Mouse (Mus musculus) testis, adult 2 months (tissue): ENCODE measurements around the gene 1700019N19Rik. TPM values are rescaled to one million over a fixed set of nuclear protein-coding genes. Genes with fewer than 3 reads are reported as not detected.

Experiments
- H3K27ac ChIP-seq: fragments of 200-500 bp; 2 replicates; pipeline ENCODE4 v1.5.1; 2012; ENCODE audit warnings: low read depth, low read length; ENCODE audit not compliant: control insufficient read depth, insufficient read depth
- H3K27me3 ChIP-seq: fragments of 200-500 bp; 2 replicates; pipeline ENCODE4 v1.6.1; 2012; ENCODE audit warnings: mild to moderate bottlenecking, low read length, moderate library complexity; ENCODE audit not compliant: control insufficient read depth, insufficient read depth
- H3K36me3 ChIP-seq: fragments of 200-500 bp; 2 replicates; pipeline ENCODE4 v1.6.1; 2012; ENCODE audit warnings: mild to moderate bottlenecking, low read length; ENCODE audit not compliant: control insufficient read depth, insufficient read depth
- H3K4me1 ChIP-seq: fragments of 200-500 bp; 2 replicates; pipeline ENCODE4 v1.6.1; 2012; ENCODE audit warnings: low read length; ENCODE audit not compliant: control insufficient read depth, insufficient read depth
- H3K4me3 ChIP-seq: fragments of 200-500 bp; 2 replicates; pipeline ENCODE4 v1.5.1; 2012; ENCODE audit warnings: low read depth, mild to moderate bottlenecking, low read length, moderate library complexity, mixed read lengths; ENCODE audit not compliant: control insufficient read depth
- CTCF ChIP-seq: fragments of 200-500 bp; IDR thresholded peaks from 2 replicates; pipeline ENCODE4 v1.5.1; 2012; ENCODE audit warnings: low read depth, mild to moderate bottlenecking, inconsistent platforms, low read length, moderate library complexity; ENCODE audit not compliant: control insufficient read depth, insufficient read depth, insufficient replicate concordance
- POLR2A ChIP-seq: fragments of 200-500 bp; IDR thresholded peaks from 2 replicates; pipeline ENCODE4 v1.6.1; 2012; ENCODE audit warnings: low read depth, mild to moderate bottlenecking, inconsistent platforms, low read length, moderate library complexity; ENCODE audit not compliant: control insufficient read depth
- polyA plus RNA-seq: library from polyadenylated mRNA; depleted of rRNA; stranded (reverse); fragments of >200 nt; gene quantifications from 2 replicates; pipeline ENCODE4 v1.2.3, GENCODE M21; 2012

The 1700019N19Rik gene
- polyA plus RNA-seq, 1 experiment = 599 TPM

DNA sequence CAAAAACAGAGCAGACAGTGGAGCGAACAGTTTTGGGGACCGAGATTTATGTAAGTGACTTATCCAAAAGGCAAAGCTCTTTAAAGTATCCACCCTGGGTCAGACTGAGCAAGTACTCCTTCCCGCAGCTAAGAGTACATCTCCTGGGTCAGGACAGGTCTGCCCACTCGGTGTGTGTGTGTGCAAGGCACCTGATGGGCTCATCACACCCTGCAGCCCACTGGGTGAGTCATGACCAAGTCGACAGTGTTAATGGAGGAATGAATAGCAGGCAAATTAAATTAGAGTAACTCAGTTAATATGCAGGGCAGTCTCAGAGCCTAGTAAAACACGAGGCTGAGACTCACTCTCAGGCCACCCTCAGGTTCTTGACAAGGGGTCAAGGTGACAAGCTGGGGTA, 14.6 kb upstream of the 1700019N19Rik start:
- Histone ChIP-seq H3K36me3 (no peaks in the 10 kb centered on the region), H3K27me3 (no peaks in the 10 kb centered on the region), H3K4me1 (no peaks in the 10 kb centered on the region), H3K27ac (no peak overlapping the region), H3K4me3 (no peak overlapping the region)
- TF ChIP-seq CTCF = no peak
- no peak for TF ChIP-seq POLR2A

DNA sequence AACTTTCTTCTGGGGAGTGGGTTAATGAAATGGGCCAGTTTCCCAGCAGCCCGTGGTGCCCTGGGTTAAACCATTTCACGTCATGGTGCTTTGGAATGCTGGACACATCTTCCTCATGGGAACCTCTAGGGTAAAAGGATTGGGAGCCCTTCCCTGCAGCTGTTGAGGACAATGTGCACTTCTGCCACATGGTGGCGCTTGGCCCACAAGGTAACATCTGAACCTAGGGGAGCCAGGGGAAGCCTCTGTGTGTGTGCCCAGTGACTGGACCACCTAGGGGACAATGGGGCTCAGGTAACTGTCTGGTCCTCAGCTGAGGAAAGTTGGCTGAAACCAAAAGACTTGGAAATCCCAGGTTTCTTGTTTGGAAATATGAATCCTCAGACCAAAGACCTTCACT, 12.1 kb upstream of the 1700019N19Rik start:
- no peaks in the 10 kb centered on the region for H3K4me1 ChIP-seq
- H3K27ac ChIP-seq = no peak overlapping the region
- H3K4me3 ChIP-seq = no peak overlapping the region
- TF ChIP-seq POLR2A = no peak
- TF ChIP-seq CTCF = peak; percentile 66; the same call in 1 of the 2 replicates
- H3K36me3 ChIP-seq = no peaks in the 10 kb centered on the region
- no peaks in the 10 kb centered on the region for H3K27me3 ChIP-seq

DNA sequence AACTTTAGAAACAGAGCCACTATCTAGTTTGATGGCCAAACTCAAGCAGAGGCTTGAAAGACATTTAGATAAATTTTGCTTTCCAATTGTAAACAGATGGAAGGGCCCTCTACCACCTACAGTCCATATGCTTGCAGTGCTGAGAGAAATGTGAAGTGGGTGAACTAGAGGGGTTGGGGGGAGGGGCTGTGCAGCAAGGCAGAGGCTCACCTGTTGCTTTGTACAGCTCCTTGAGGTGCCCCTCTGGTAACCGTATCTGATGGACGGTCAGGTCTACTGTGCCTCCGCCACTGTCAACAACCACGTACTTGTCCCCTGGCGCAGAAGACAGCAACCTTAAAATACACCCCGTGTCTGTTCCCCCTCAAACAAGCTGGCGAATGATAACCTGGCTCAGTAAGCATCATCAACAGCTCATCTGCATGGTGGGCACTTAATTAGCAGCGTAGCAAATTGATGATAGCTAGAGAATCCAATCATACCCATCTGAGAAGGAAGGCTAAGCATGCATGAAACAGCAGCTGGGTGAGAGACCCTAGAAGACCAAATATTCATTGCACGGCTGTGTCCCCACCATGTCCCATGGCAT, 11.0 kb upstream of the 1700019N19Rik start:
- Histone ChIP-seq H3K4me1 (no peaks in the 10 kb centered on the region), H3K27me3 (no peaks in the 10 kb centered on the region), H3K4me3 (no peak overlapping the region), H3K27ac (no peak overlapping the region), H3K36me3 (no peaks in the 10 kb centered on the region)
- TF ChIP-seq POLR2A = no peak
- TF ChIP-seq CTCF = no peak

DNA sequence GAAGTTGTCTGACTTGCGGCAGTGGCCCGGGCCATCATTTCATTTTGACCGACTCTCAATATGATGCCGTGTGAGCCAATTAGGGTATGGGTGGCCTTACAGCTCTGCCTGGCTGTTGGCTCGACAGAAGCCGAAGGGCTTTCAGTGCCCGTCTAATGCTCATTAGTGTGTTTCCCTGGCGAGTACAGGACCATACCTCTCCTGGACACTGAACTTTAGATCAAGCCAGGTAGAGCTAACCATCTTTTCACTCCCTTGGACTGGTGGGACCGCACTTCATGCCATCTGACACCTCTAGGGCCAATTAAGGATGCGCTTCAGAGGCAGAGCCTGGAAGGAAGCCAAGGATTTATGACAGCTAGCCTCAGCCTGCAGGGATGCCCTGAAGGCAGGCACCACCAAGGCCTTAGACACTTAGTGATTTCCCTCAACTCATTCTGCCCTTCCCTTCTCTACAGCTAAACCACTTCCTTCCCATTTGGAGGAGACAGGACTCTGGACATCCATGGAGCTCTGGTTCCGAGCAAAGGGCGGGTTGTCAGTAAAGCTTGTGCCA, 931 bp upstream of the 1700019N19Rik start:
- Histone ChIP-seq H3K4me3 (peak overlapping the region; percentile 88), H3K36me3 (no peaks in the 10 kb centered on the region), H3K27me3 (no peaks in the 10 kb centered on the region; the same call in 1 of the 2 replicates), H3K4me1 (peaks cover 7% of the 10 kb centered on the region), H3K27ac (no peak overlapping the region)
- no peak for TF ChIP-seq POLR2A
- no peak for TF ChIP-seq CTCF

DNA sequence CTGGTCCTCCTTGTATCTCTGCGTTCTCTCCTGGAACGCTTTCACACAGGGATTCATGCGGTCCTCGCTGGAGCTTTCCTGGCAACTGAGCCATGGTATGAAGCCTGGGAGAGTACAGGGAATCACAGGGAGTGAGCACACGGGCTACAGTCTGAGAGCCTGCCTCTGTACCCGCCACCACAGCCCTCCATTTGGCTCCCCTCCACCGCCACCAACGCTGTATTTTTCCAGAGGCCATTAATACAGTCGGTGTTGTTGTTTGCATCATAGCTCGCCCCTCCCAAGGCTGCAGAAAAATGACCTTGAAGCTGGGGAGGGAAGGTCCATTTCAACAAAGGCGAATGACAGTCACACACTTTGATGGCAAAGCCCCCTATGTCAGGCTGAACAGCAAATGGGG, 5.1 kb downstream of the 1700019N19Rik start:
- Histone ChIP-seq H3K4me3 (no peak overlapping the region), H3K27me3 (no peaks in the 10 kb centered on the region), H3K27ac (no peak overlapping the region), H3K36me3 (no peaks in the 10 kb centered on the region), H3K4me1 (peaks cover 4% of the 10 kb centered on the region)
- TF ChIP-seq POLR2A (no peak), CTCF (no peak)

DNA sequence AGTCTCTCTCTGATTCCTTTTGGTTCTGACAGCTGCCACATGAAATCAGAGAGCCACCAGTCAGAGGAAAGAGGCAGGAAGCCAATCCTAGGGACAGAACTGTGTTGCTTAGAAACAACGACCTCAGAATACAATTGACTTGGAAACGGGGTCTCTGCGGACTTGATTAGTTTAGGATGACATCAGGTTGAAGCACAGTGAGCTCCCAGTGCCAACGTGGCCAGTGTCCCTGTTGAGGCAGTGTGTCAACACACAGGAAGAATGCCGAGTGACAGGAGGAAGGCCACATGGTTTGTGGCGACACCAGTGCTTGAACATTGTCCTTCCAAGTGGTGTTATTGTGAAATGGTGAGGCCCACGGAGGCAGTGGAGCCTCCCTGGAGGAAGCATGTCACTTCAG, 10.3 kb downstream of the 1700019N19Rik start:
- Histone ChIP-seq H3K4me1 (peaks cover 3% of the 10 kb centered on the region; the same call in 1 of the 2 replicates), H3K36me3 (no peaks in the 10 kb centered on the region), H3K4me3 (no peak overlapping the region), H3K27me3 (no peaks in the 10 kb centered on the region), H3K27ac (0 out of 2 replicates have a peak overlapping the region, but pooled peaks have one; percentile 10)
- TF ChIP-seq CTCF (no peak), POLR2A (peak; percentile 12; the same call in 1 of the 2 replicates)

DNA sequence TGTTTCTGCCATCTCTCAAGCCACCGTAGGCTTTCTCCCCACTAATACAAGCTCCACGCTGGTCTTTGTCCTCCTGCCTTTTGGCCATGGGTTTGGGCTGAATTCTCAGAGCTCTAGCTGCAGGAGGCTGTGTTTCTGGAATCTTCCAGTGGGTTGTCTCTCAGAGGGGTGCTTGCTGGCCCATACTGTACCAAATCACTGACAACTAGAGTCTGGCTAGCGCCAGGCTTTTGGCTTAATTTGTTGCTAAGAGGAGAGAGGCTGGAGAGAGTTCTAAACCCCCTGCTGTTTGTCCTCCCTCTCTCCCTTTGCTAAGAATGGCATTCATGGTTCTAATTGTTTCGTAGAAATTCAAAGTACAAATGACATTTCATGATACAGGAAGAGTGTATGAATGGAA, 12.7 kb downstream of the 1700019N19Rik start:
- no peak overlapping the region for H3K27ac ChIP-seq
- TF ChIP-seq CTCF (no peak), POLR2A (no peak)

DNA sequence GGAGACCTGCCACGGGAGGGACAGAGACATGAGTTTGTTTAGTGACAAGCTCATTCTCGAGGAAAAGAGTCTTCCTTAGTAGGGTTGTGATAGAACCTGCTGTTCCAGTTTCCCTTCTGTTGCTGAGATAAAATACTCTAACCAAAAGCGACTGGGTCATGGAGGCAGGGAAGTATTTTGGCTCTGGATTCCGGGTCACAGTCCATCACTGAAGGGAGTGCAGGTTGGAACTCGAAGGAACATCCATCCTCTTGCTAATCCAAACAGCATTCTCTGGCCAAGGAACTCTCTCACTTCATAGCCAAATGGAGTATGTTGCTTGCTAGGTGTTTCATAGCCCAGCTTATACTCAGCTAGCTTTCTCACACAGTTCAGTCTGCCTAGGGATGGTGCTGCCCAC, 17.8 kb downstream of the 1700019N19Rik start:
- H3K27ac ChIP-seq = no peak overlapping the region
- H3K27me3 ChIP-seq = no peaks in the 10 kb centered on the region
- H3K36me3 ChIP-seq = no peaks in the 10 kb centered on the region
- TF ChIP-seq CTCF (no peak), POLR2A (no peak)
- H3K4me3 ChIP-seq = no peak overlapping the region
- H3K4me1 ChIP-seq = no peaks in the 10 kb centered on the region

More for the DNA sequence above, 12.7 kb downstream of the 1700019N19Rik start:
- Histone ChIP-seq H3K4me1 (0 out of 2 replicates have a peak, but pooled peaks cover 2% of the 10 kb centered on the region), H3K27me3 (no peaks in the 10 kb centered on the region), H3K36me3 (no peaks in the 10 kb centered on the region), H3K4me3 (no peak overlapping the region)
